Mouse (Mus musculus) ES-E14 (cell line): ENCODE data around the gene Rps27l. TPM values are rescaled to one million over a fixed set of nuclear protein-coding genes. Genes with fewer than 3 reads are reported as not detected.
A peak's percentile ranks its signal among the peaks of the same experiment; 100 is the strongest.

ENCODE experiments used
- DNase-seq: peaks from one replicate; pipeline ENCODE4 v3.0.0-alpha.2; 2013; ENCODE audit warnings: low read depth, low spot score
- H3K27ac ChIP-seq: 2 replicates; pipeline ENCODE4 v1.5.1; 2012; ENCODE audit warnings: low read depth, mild to moderate bottlenecking, low read length, moderate library complexity, mixed read lengths; ENCODE audit not compliant: poor library complexity, insufficient read depth, severe bottlenecking
- H3K36me3 ChIP-seq: 2 replicates; pipeline ENCODE4 v1.6.1; 2012; ENCODE audit warnings: mild to moderate bottlenecking, low read length, moderate library complexity, mixed read lengths; ENCODE audit not compliant: control insufficient read depth, poor library complexity, insufficient read depth, severe bottlenecking
- H3K4me1 ChIP-seq, 2 experiments: fragments of 150-350 bp in 1 of 2; sonication (generic) in 1 of 2; 2 replicates each; pipeline ENCODE4 v1.6.1; 2012; ENCODE audit warnings: low read length in 2 of 2, mild to moderate bottlenecking in 1 of 2, mixed read lengths in 1 of 2; ENCODE audit not compliant: control insufficient read depth in 2 of 2, insufficient read depth in 2 of 2, poor library complexity in 1 of 2
- H3K4me3 ChIP-seq, 2 experiments: fragments of 150-350 bp in 1 of 2; sonication (generic) in 1 of 2; 2 replicates each; pipeline ENCODE4 v1.5.1; 2012; ENCODE audit warnings: low read length in 2 of 2, low read depth in 1 of 2, mild to moderate bottlenecking in 1 of 2, mixed read lengths in 1 of 2; ENCODE audit not compliant: insufficient read depth in 1 of 2, poor library complexity in 1 of 2, severe bottlenecking in 1 of 2
- H3K9ac ChIP-seq: 2 replicates; pipeline ENCODE4 v1.6.1; 2012; ENCODE audit warnings: low read depth, mild to moderate bottlenecking, low read length, mixed read lengths; ENCODE audit not compliant: poor library complexity, insufficient read depth, severe bottlenecking
- H3K9me3 ChIP-seq: fragments of 150-350 bp; sonication (generic); 2 replicates; pipeline ENCODE4 v1.6.1; 2012; ENCODE audit warnings: low read depth, mild to moderate bottlenecking, low read length; ENCODE audit not compliant: control insufficient read depth, insufficient read depth
- CHD2 ChIP-seq: IDR thresholded peaks from 2 replicates; pipeline ENCODE4 v1.6.1; 2014; ENCODE audit warnings: mild to moderate bottlenecking, low read depth, low read length, inconsistent platforms
- HCFC1 ChIP-seq: IDR thresholded peaks from 2 replicates; pipeline ENCODE4 v1.6.1; 2012; ENCODE audit warnings: low read length, inconsistent platforms, borderline replicate concordance; ENCODE audit not compliant: insufficient read depth
- MAFK ChIP-seq: IDR thresholded peaks from 2 replicates; pipeline ENCODE4 v1.6.1; 2014; ENCODE audit warnings: mild to moderate bottlenecking, low read depth, low read length, inconsistent platforms; ENCODE audit not compliant: insufficient read depth
- ZC3H11A ChIP-seq: IDR thresholded peaks from 2 replicates; pipeline ENCODE4 v1.6.1; 2012; ENCODE audit warnings: low read depth, mild to moderate bottlenecking, inconsistent platforms, low read length, borderline replicate concordance
- ZNF384 ChIP-seq: IDR thresholded peaks from 2 replicates; pipeline ENCODE4 v1.6.1; 2012; ENCODE audit warnings: low read depth, low read length, inconsistent platforms
- in situ Hi-C, 2 experiments: fragments of 600-800 bp; cut with MboI; formaldehyde crosslinking; loops; one replicate each; pipeline ENCODE4 v1.15.1; 2025; ENCODE audit warnings: low sequenced_read_pairs in 2 of 2, inconsistent platforms in 1 of 2; ENCODE audit not compliant: unreplicated experiment in 2 of 2
- total RNA-seq: library from RNA; depleted of rRNA; stranded (reverse); fragments of 300-350 nt; gene quantifications from 2 replicates; pipeline ENCODE4 v1.2.3, GENCODE M21; 2012

Gene Rps27l
- total RNA-seq, 1 experiment: 917 TPM

GRCm38 (mm10) chr9:66919382-66919971, 26.4 kb upstream of the Rps27l start, which contains the start of gene Rab8b:
TSS of gene Rab8b (minus strand) at chr9:66919687.
- peak; percentile 95 for DNase-seq
- Histone ChIP-seq H3K9ac (peak within 1 kb of the TSS; percentile 77), H3K27ac (no peak within 1 kb of the TSS), H3K4me1 (0 out of 4 replicates have a peak, but pooled peaks cover 0 to 2% of the 10 kb centered on the region in 2 experiments), H3K4me3 (peak within 1 kb of the TSS; percentile 93 to 98), H3K9me3 (no peaks in the 10 kb centered on the region), H3K36me3 (no peaks in the 10 kb centered on the region)
- in situ Hi-C loops: no loop called here
- TF ChIP-seq HCFC1 (peak; percentile 96), CHD2 (no peak)

- Histone ChIP-seq H3K36me3 (no peaks in the 10 kb centered on the region), H3K4me3 (peak overlapping the region; percentile 34 to 78), H3K4me1 (0 out of 4 replicates have a peak, but pooled peaks cover 0 to 2% of the 10 kb centered on the region in 2 experiments), H3K27ac (no peak overlapping the region), H3K9ac (no peak overlapping the region), H3K9me3 (no peaks in the 10 kb centered on the region)
- no peak for DNase-seq
- TF ChIP-seq HCFC1: no peak
- TF ChIP-seq CHD2: no peak
- no peak for TF ChIP-seq ZC3H11A
- TF ChIP-seq MAFK: no peak
- TF ChIP-seq ZNF384: no peak
- in situ Hi-C loops: no loop called here
These were observed 25.9 kb upstream of the Rps27l start for GRCm38 (mm10) chr9:66919981-66920380.

- in situ Hi-C loops: no loop called here
- 0 out of 4 replicates have a peak, but pooled peaks cover 0 to 2% of the 10 kb centered on the region in 2 experiments for H3K4me1 ChIP-seq
- no peak overlapping the region for H3K4me3 ChIP-seq
- H3K9ac ChIP-seq: no peak overlapping the region
- no peak overlapping the region for H3K27ac ChIP-seq
- H3K9me3 ChIP-seq: no peaks in the 10 kb centered on the region
- no peak for DNase-seq
- no peak for TF ChIP-seq HCFC1
- no peak for TF ChIP-seq MAFK
- no peak for TF ChIP-seq ZC3H11A
- no peak for TF ChIP-seq CHD2
- TF ChIP-seq ZNF384: no peak
- H3K36me3 ChIP-seq: no peaks in the 10 kb centered on the region
These were observed 25.2 kb upstream of the Rps27l start for GRCm38 (mm10) chr9:66920488-66921279.

- no peak overlapping the region for H3K9ac ChIP-seq
- in situ Hi-C loops: no loop called here
- no peak for DNase-seq
These were observed 23.8 kb upstream of the Rps27l start for GRCm38 (mm10) chr9:66922076-66922475.

More at GRCm38 (mm10) chr9:66922076-66922475, 23.8 kb upstream of the Rps27l start:
- no peak overlapping the region for H3K4me3 ChIP-seq
- H3K9me3 ChIP-seq: no peaks in the 10 kb centered on the region
- TF ChIP-seq CHD2 (no peak), ZNF384 (no peak), HCFC1 (no peak), ZC3H11A (no peak), MAFK (no peak)
- H3K27ac ChIP-seq: no peak overlapping the region
- H3K4me1 ChIP-seq: 0 out of 4 replicates have a peak, but pooled peaks cover 0 to 2% of the 10 kb centered on the region in 2 experiments
- no peaks in the 10 kb centered on the region for H3K36me3 ChIP-seq
